Mouse (Mus musculus): ENCODE data around the gene Olfr469.
"Not testable (repeated sequence)": the region's sequence is repeated elsewhere in the genome, so short reads cannot be mapped to it uniquely, and the experiment has no call there.

Olfr469 gene

GRCm38 (mm10) chr7:107825441-107825840 is at the start of gene Olfr469:
Gene Olfr469, minus strand, starts transcription at chr7:107825541.
- DNase-seq (ENCODE audit: low read depth, low spot score): not testable (repeated sequence)

- not testable (repeated sequence) for DNase-seq (ENCODE audit: low read depth, low spot score)
These were observed 22.0 kb upstream of the Olfr469 start, which contains the start of gene Olfr470 for GRCm38 (mm10) chr7:107847390-107847789. Gene Olfr470, minus strand, starts transcription at chr7:107847490.

GRCm38 (mm10) chr7:107841719-107842118 is 16.4 kb upstream of the Olfr469 start:
- peak; percentile 9 for DNase-seq (ENCODE audit: low read depth, low spot score)

GRCm38 (mm10) chr7:107823867-107824266 is 1.5 kb downstream of the Olfr469 start:
- not testable (repeated sequence) for DNase-seq (ENCODE audit: low read depth, low spot score)

GRCm38 (mm10) chr7:107819442-107819841 is 5.9 kb downstream of the Olfr469 start:
- DNase-seq (ENCODE audit: low read depth, low spot score): no peak

GRCm38 (mm10) chr7:107811963-107812362 is 13.4 kb downstream of the Olfr469 start, which contains the start of gene Olfr467:
Gene Olfr467, plus strand, starts transcription at chr7:107812263.
- no peak for DNase-seq (ENCODE audit: low read depth, low spot score)

- DNase-seq (ENCODE audit: low read depth, low spot score): no peak
These were observed 23.2 kb downstream of the Olfr469 start for GRCm38 (mm10) chr7:107802138-107802537.

- DNase-seq (ENCODE audit: low read depth, low spot score): no peak
These were observed 24.2 kb downstream of the Olfr469 start, which contains the start of gene Ovch2 for GRCm38 (mm10) chr7:107801108-107801507. Gene Ovch2, minus strand, starts transcription at chr7:107801208.

GRCm38 (mm10) chr7:107796500-107796899 is 28.8 kb downstream of the Olfr469 start:
- no peak for DNase-seq (ENCODE audit: low read depth, low spot score)

- DNase-seq (ENCODE audit: low read depth, low spot score): peak; percentile 59
These were observed 37.2 kb downstream of the Olfr469 start for GRCm38 (mm10) chr7:107787977-107788620.

- peak; percentile 43 for DNase-seq (ENCODE audit: low read depth, low spot score)
These were observed 45.7 kb downstream of the Olfr469 start for GRCm38 (mm10) chr7:107779611-107780010.

GRCm38 (mm10) chr7:107778216-107778615 is 47.1 kb downstream of the Olfr469 start:
- DNase-seq (ENCODE audit: low read depth, low spot score): no peak

GRCm38 (mm10) chr7:107770812-107771211 is 54.5 kb downstream of the Olfr469 start:
- no peak for DNase-seq (ENCODE audit: low read depth, low spot score)
